Mouse (Mus musculus) embryonic facial prominence, embryonic 11.5 days (tissue): ENCODE measurements around the gene Bbx. TPM values are rescaled to one million over a fixed set of nuclear protein-coding genes. Genes with fewer than 3 reads are reported as not detected.
A peak's percentile ranks its signal among the peaks of the same experiment; 100 is the strongest.

Experiments
- ATAC-seq: fragments of 200-750 bp; cut with Nextera tagmentation; replicated peaks from 2 replicates; pipeline ENCODE4 v1.8.0; 2017; ENCODE audit warnings: low read depth; ENCODE audit not compliant: insufficient number of reproducible peaks, low FRiP score, low TSS enrichment
- DNase-seq: peaks from one replicate; pipeline ENCODE4 v3.0.0-alpha.2; 2015; ENCODE audit warnings: low spot score
- H3K27ac ChIP-seq: fragments of 300-500 bp; sonication (generic); replicated peaks from 2 replicates; pipeline ENCODE4 v1.5.1; 2014; ENCODE audit warnings: mild to moderate bottlenecking, low read depth, low read length, control low read depth
- H3K27me3 ChIP-seq: fragments of 300-500 bp; sonication (generic); 2 replicates; pipeline ENCODE4 v1.6.1; 2014; ENCODE audit warnings: mild to moderate bottlenecking, low read length, moderate library complexity, mixed read lengths; ENCODE audit not compliant: control insufficient read depth, insufficient read depth
- H3K36me3 ChIP-seq: fragments of 300-500 bp; sonication (generic); replicated peaks from 2 replicates; pipeline ENCODE4 v1.6.1; 2014; ENCODE audit warnings: low read depth, mild to moderate bottlenecking, low read length, moderate library complexity, mixed read lengths; ENCODE audit not compliant: control insufficient read depth, insufficient read depth
- H3K4me1 ChIP-seq: fragments of 300-500 bp; sonication (generic); 2 replicates; pipeline ENCODE4 v1.6.1; 2014; ENCODE audit warnings: low read length, mixed read lengths; ENCODE audit not compliant: control insufficient read depth, insufficient read depth
- H3K4me2 ChIP-seq: fragments of 300-500 bp; sonication (generic); 2 replicates; pipeline ENCODE4 v1.6.1; 2014; ENCODE audit warnings: low read depth, mild to moderate bottlenecking, control low read depth, low read length, moderate library complexity
- H3K4me3 ChIP-seq: fragments of 300-500 bp; sonication (generic); 2 replicates; pipeline ENCODE4 v1.5.1; 2014; ENCODE audit warnings: low read depth, low read length, control low read depth
- H3K9ac ChIP-seq: fragments of 300-500 bp; sonication (generic); replicated peaks from 2 replicates; pipeline ENCODE4 v1.6.1; 2014; ENCODE audit warnings: mild to moderate bottlenecking, control low read depth, low read length
- H3K9me3 ChIP-seq: fragments of 300-500 bp; sonication (generic); replicated peaks from 2 replicates; pipeline ENCODE4 v1.6.1; 2016; ENCODE audit warnings: mild to moderate bottlenecking, low read length, inconsistent platforms, mixed read lengths; ENCODE audit not compliant: control insufficient read depth
- WGBS: fragments of 180-500 bp; shearing (Covaris S2); extraction: QIAGEN DNeasy Blood & Tissue Kit; methylation state at CpG from one replicate; pipeline ENCODE4 v1.1.7; 2014; 5-methylcytosine and 5-hydroxymethylcytosine counted together
- polyA plus RNA-seq: library from polyadenylated mRNA; unstranded; fragments of >200 nt; fragmentation: Nextera tagmentation; extraction: Ambion mirVana; gene quantifications from 2 replicates; pipeline ENCODE4 v1.2.1, GENCODE M21; 2014

Gene Bbx
- polyA plus RNA-seq, 1 experiment from 2014 or later = 30.1 TPM

GRCm38 (mm10) chr16:50383541-50383940 is 48.6 kb downstream of the Bbx start:
- Histone ChIP-seq H3K9ac (no peak overlapping the region), H3K4me2 (no peak overlapping the region), H3K9me3 (no peaks in the 10 kb centered on the region), H3K36me3 (no peaks in the 10 kb centered on the region), H3K27ac (no peak overlapping the region), H3K27me3 (no peaks in the 10 kb centered on the region), H3K4me3 (no peak overlapping the region), H3K4me1 (no peaks in the 10 kb centered on the region)
- peak; percentile 4 for DNase-seq
- ATAC-seq = no peak
- 85% methylated on average over 8 of the region's 8 CpGs for WGBS

- DNase-seq = no peak
- no peak overlapping the region; the same call in 1 of the 2 replicates for H3K4me2 ChIP-seq
- no peaks in the 10 kb centered on the region for H3K9me3 ChIP-seq
- no peak overlapping the region for H3K4me3 ChIP-seq
- H3K27me3 ChIP-seq = no peaks in the 10 kb centered on the region
- no peaks in the 10 kb centered on the region for H3K36me3 ChIP-seq
- ATAC-seq = no peak
- H3K9ac ChIP-seq = no peak overlapping the region
- no peaks in the 10 kb centered on the region for H3K4me1 ChIP-seq
- 41% methylated on average over 7 of the region's 7 CpGs for WGBS
- H3K27ac ChIP-seq = no peak overlapping the region
These were observed 50.8 kb downstream of the Bbx start for GRCm38 (mm10) chr16:50381351-50381746.

- WGBS = 34% methylated on average over 10 of the region's 10 CpGs
- DNase-seq = peak; percentile 66
These were observed 51.4 kb downstream of the Bbx start for GRCm38 (mm10) chr16:50380682-50381350.

GRCm38 (mm10) chr16:50380232-50380631 is 52.0 kb downstream of the Bbx start:
- H3K4me1 ChIP-seq = no peaks in the 10 kb centered on the region
- H3K9ac ChIP-seq = no peak overlapping the region
- ATAC-seq (no peak), DNase-seq (no peak)
- H3K27ac ChIP-seq = no peak overlapping the region
- no peaks in the 10 kb centered on the region for H3K9me3 ChIP-seq
- H3K27me3 ChIP-seq = no peaks in the 10 kb centered on the region
- 66% methylated on average over 7 of the region's 7 CpGs for WGBS
- no peak overlapping the region for H3K4me3 ChIP-seq
- H3K36me3 ChIP-seq = no peaks in the 10 kb centered on the region
- no peak overlapping the region for H3K4me2 ChIP-seq

More at GRCm38 (mm10) chr16:50380682-50381350, 51.4 kb downstream of the Bbx start:
- no peak overlapping the region for H3K27ac ChIP-seq
- ATAC-seq = 0 out of 2 replicates have a peak, but pooled peaks have one; percentile 39
- H3K9ac ChIP-seq = no peak overlapping the region
- no peak overlapping the region; the same call in 1 of the 2 replicates for H3K4me2 ChIP-seq
- no peaks in the 10 kb centered on the region for H3K36me3 ChIP-seq
- no peaks in the 10 kb centered on the region for H3K9me3 ChIP-seq
- H3K4me3 ChIP-seq = no peak overlapping the region
- H3K27me3 ChIP-seq = no peaks in the 10 kb centered on the region
- no peaks in the 10 kb centered on the region for H3K4me1 ChIP-seq

GRCm38 (mm10) chr16:50374611-50375010 is 57.6 kb downstream of the Bbx start:
- Histone ChIP-seq H3K4me3 (no peak overlapping the region), H3K9ac (no peak overlapping the region), H3K4me1 (no peaks in the 10 kb centered on the region), H3K4me2 (no peak overlapping the region), H3K36me3 (no peaks in the 10 kb centered on the region), H3K27ac (no peak overlapping the region), H3K9me3 (no peaks in the 10 kb centered on the region), H3K27me3 (no peaks in the 10 kb centered on the region)
- DNase-seq = peak; percentile 43
- WGBS = 86% methylated on average over 3 of the region's 3 CpGs
- ATAC-seq = no peak

- WGBS = 33% methylated on average over 5 of the region's 5 CpGs
- H3K27ac ChIP-seq = no peak overlapping the region
- H3K36me3 ChIP-seq = no peaks in the 10 kb centered on the region
- ATAC-seq = no peak
- no peak overlapping the region for H3K9ac ChIP-seq
- no peak overlapping the region for H3K4me2 ChIP-seq
- no peak for DNase-seq
- H3K9me3 ChIP-seq = no peaks in the 10 kb centered on the region
- no peaks in the 10 kb centered on the region for H3K4me1 ChIP-seq
- no peak overlapping the region for H3K4me3 ChIP-seq
- H3K27me3 ChIP-seq = no peaks in the 10 kb centered on the region
These were observed 58.5 kb downstream of the Bbx start for GRCm38 (mm10) chr16:50373685-50374084.

- H3K27me3 ChIP-seq = no peaks in the 10 kb centered on the region
- ATAC-seq = no peak
- H3K9ac ChIP-seq = no peak overlapping the region
- no peaks in the 10 kb centered on the region for H3K36me3 ChIP-seq
- no peak for DNase-seq
- H3K9me3 ChIP-seq = no peaks in the 10 kb centered on the region
- H3K27ac ChIP-seq = no peak overlapping the region
- no peak overlapping the region for H3K4me2 ChIP-seq
- no peaks in the 10 kb centered on the region for H3K4me1 ChIP-seq
- H3K4me3 ChIP-seq = no peak overlapping the region
- 55% methylated on average over 2 of the region's 2 CpGs for WGBS
These were observed 59.6 kb downstream of the Bbx start for GRCm38 (mm10) chr16:50372543-50372942.

GRCm38 (mm10) chr16:50371460-50371859 is 60.7 kb downstream of the Bbx start:
- 16% methylated on average over 3 of the region's 3 CpGs for WGBS
- ATAC-seq = no peak
- DNase-seq = peak; percentile 8

More at GRCm38 (mm10) chr16:50371460-50371859, 60.7 kb downstream of the Bbx start:
- Histone ChIP-seq H3K36me3 (no peaks in the 10 kb centered on the region), H3K27ac (no peak overlapping the region), H3K9ac (no peak overlapping the region), H3K9me3 (no peaks in the 10 kb centered on the region), H3K4me3 (no peak overlapping the region), H3K4me2 (no peak overlapping the region), H3K4me1 (no peaks in the 10 kb centered on the region), H3K27me3 (no peaks in the 10 kb centered on the region)
